Mouse (Mus musculus): ENCODE measurements at regions not wholly inside any gene's neighbourhood (a gene's known extent, or its start where the extent isn't known, plus 50 kb on each side); places are given as distances from the start of the nearest gene placed in this dataset.

- no peaks in the 10 kb centered on the region for H3K36me3 ChIP-seq (ENCODE audit: control insufficient read depth, insufficient read depth, low read length)
- no peak overlapping the region for H3K9ac ChIP-seq (ENCODE audit: low read length)
- no peak for ATAC-seq (ENCODE audit: insufficient read depth, low FRiP score, low TSS enrichment)
- DNase-seq (ENCODE audit: low spot score) = peak; percentile 47
- H3K27me3 ChIP-seq (ENCODE audit: control insufficient read depth, insufficient read depth, low read length) = no peaks in the 10 kb centered on the region
- H3K27ac ChIP-seq (ENCODE audit: low read depth, low read length) = no peak overlapping the region
- no peak overlapping the region for H3K4me2 ChIP-seq (ENCODE audit: low read depth)
- 53% methylated on average over 12 of the region's 12 CpGs for WGBS
- no peaks in the 10 kb centered on the region for H3K9me3 ChIP-seq (ENCODE audit: control insufficient read depth, low read length)
- H3K4me1 ChIP-seq (ENCODE audit: control insufficient read depth, insufficient read depth, low read length) = no peaks in the 10 kb centered on the region; the same call in 1 of the 2 replicates
- H3K4me3 ChIP-seq (ENCODE audit: low read depth, low read length) = no peak overlapping the region
Observed at GRCm38 (mm10) chr8:125619336-125619906, 49.8 kb upstream of the Sipa1l2 start.

All from neural tube, embryonic 11.5 days (tissue).